Mouse (Mus musculus): Measurements from ENCODE around the gene Mogs. TPM values are rescaled to one million over a fixed set of nuclear protein-coding genes. Genes with fewer than 3 reads are reported as not detected.
A peak's percentile ranks its signal among the peaks of the same experiment; 100 is the strongest.

Gene Mogs
- total and polyA plus RNA-seq, 3 experiments: 28.3 to 104 (median 44.6) TPM

- H3K27me3 ChIP-seq (ENCODE audit: insufficient read depth, low read length): peaks cover 62% of the 10 kb centered on the region
- TF ChIP-seq GATA2 (IDR thresholded peaks at IDR 0.05; ENCODE audit: borderline replicate concordance, low read depth, low read length): no peak
- no peak for TF ChIP-seq GATA1 (IDR thresholded peaks at IDR 0.05; ENCODE audit: borderline replicate concordance, low read length)
- TF ChIP-seq CTCF (IDR thresholded peaks at IDR 0.05; ENCODE audit: low read depth, low read length): no peak
- no peak for TF ChIP-seq POLR2AphosphoS5 (IDR thresholded peaks at IDR 0.05; ENCODE audit: insufficient replicate concordance, low read depth, low read length)
- TF ChIP-seq TAL1 (conservative IDR thresholded peaks at IDR 0.05; ENCODE audit: low read depth, low read length): no peak
Observed at GRCm38 (mm10) chr6:83087926-83088260, 27.4 kb upstream of the Mogs start.

GRCm38 (mm10) chr6:83092416-83093127 lies 22.7 kb upstream of the Mogs start:
- H3K9me3 ChIP-seq (replicated peaks): peaks cover 5% of the 10 kb centered on the region
- no peak for TF ChIP-seq GATA2 (IDR thresholded peaks at IDR 0.05; ENCODE audit: borderline replicate concordance, low read depth, low read length)
- TF ChIP-seq GATA1 (IDR thresholded peaks at IDR 0.05; ENCODE audit: borderline replicate concordance, low read length): no peak
- TF ChIP-seq CTCF (IDR thresholded peaks at IDR 0.05; ENCODE audit: low read depth, low read length): no peak
- TF ChIP-seq POLR2AphosphoS5 (IDR thresholded peaks at IDR 0.05; ENCODE audit: insufficient replicate concordance, low read depth, low read length): no peak
- no peak for TF ChIP-seq TAL1 (conservative IDR thresholded peaks at IDR 0.05; ENCODE audit: low read depth, low read length)
- no peaks in the 10 kb centered on the region for H3K4me1 ChIP-seq (ENCODE audit: insufficient read depth, low read depth, low read length)
- no peak overlapping the region for H3K4me3 ChIP-seq (ENCODE audit: low read depth, low read length)
- DNase-seq (ENCODE audit: low spot score) (no peak), ATAC-seq (ENCODE audit: extremely low read depth, insufficient number of reproducible peaks, low FRiP score, poor library complexity, severe bottlenecking) (no peak)
- H3K36me3 ChIP-seq (replicated peaks): no peaks in the 10 kb centered on the region
- H3K27me3 ChIP-seq (ENCODE audit: insufficient read depth, low read length): peaks cover 45% of the 10 kb centered on the region

More at GRCm38 (mm10) chr6:83087926-83088260, 27.4 kb upstream of the Mogs start:
- no peak overlapping the region for H3K4me3 ChIP-seq (ENCODE audit: low read depth, low read length)
- DNase-seq (ENCODE audit: low spot score) (no peak), ATAC-seq (ENCODE audit: extremely low read depth, insufficient number of reproducible peaks, low FRiP score, poor library complexity, severe bottlenecking) (no peak)
- no peaks in the 10 kb centered on the region for H3K9me3 ChIP-seq (replicated peaks)
- peaks cover 6% of the 10 kb centered on the region for H3K36me3 ChIP-seq (replicated peaks)
- peaks cover 5% of the 10 kb centered on the region; the same call in 1 of the 2 replicates for H3K4me1 ChIP-seq (ENCODE audit: insufficient read depth, low read depth, low read length)

DNA sequence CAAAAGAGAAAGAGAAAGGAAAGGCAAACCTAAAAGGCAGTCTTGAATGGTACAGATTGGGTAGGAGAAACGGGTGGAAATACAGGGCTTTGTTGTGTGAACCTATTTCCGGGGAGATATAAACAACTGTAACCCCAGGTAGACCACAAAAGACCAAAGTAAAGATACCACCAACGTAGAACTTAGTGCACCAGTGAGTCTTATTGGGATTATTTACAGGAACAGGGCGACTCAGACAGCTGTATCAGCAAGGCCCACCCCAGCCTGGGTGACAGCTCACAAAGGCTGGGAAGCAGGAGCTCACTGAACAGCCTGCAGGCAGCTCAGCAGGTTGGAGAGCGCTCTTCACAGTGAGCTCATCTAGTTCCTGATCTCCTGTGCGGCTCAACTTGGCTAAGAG lies 19.3 kb upstream of the Mogs start:
- TF ChIP-seq POLR2AphosphoS5 (IDR thresholded peaks at IDR 0.05; ENCODE audit: insufficient replicate concordance, low read depth, low read length) (no peak), GATA1 (IDR thresholded peaks at IDR 0.05; ENCODE audit: borderline replicate concordance, low read length) (no peak), CTCF (IDR thresholded peaks at IDR 0.05; ENCODE audit: low read depth, low read length) (no peak), GATA2 (IDR thresholded peaks at IDR 0.05; ENCODE audit: borderline replicate concordance, low read depth, low read length) (no peak), TAL1 (conservative IDR thresholded peaks at IDR 0.05; ENCODE audit: low read depth, low read length) (no peak)
- Histone ChIP-seq H3K36me3 (replicated peaks) (no peaks in the 10 kb centered on the region), H3K4me1 (ENCODE audit: insufficient read depth, low read depth, low read length) (peaks cover 4% of the 10 kb centered on the region), H3K27me3 (ENCODE audit: insufficient read depth, low read length) (peaks cover 18% of the 10 kb centered on the region), H3K4me3 (ENCODE audit: low read depth, low read length) (no peak overlapping the region), H3K9me3 (replicated peaks) (peaks cover 5% of the 10 kb centered on the region)
- DNase-seq (ENCODE audit: low spot score) (no peak), ATAC-seq (ENCODE audit: extremely low read depth, insufficient number of reproducible peaks, low FRiP score, poor library complexity, severe bottlenecking) (no peak)

GRCm38 (mm10) chr6:83098411-83098810 lies 16.9 kb upstream of the Mogs start:
- DNase-seq (ENCODE audit: low spot score): no peak
- no peak for ATAC-seq (ENCODE audit: extremely low read depth, insufficient number of reproducible peaks, low FRiP score, poor library complexity, severe bottlenecking)
- Histone ChIP-seq H3K27me3 (ENCODE audit: insufficient read depth, low read length) (peaks cover 10% of the 10 kb centered on the region; the same call in 1 of the 2 replicates), H3K4me3 (ENCODE audit: low read depth, low read length) (no peak overlapping the region), H3K9me3 (replicated peaks) (peaks cover 5% of the 10 kb centered on the region), H3K4me1 (ENCODE audit: insufficient read depth, low read depth, low read length) (peaks cover 27% of the 10 kb centered on the region), H3K36me3 (replicated peaks) (peaks cover 12% of the 10 kb centered on the region)
- TF ChIP-seq TAL1 (conservative IDR thresholded peaks at IDR 0.05; ENCODE audit: low read depth, low read length) (no peak), POLR2AphosphoS5 (IDR thresholded peaks at IDR 0.05; ENCODE audit: insufficient replicate concordance, low read depth, low read length) (no peak), GATA1 (IDR thresholded peaks at IDR 0.05; ENCODE audit: borderline replicate concordance, low read length) (no peak), CTCF (IDR thresholded peaks at IDR 0.05; ENCODE audit: low read depth, low read length) (no peak)

- Histone ChIP-seq H3K36me3 (replicated peaks) (peaks cover 36% of the 10 kb centered on the region), H3K4me3 (ENCODE audit: low read depth, low read length) (peak within 1 kb of the TSS; percentile 99), H3K4me1 (ENCODE audit: insufficient read depth, low read depth, low read length) (peaks cover 33% of the 10 kb centered on the region), H3K9me3 (replicated peaks) (no peaks in the 10 kb centered on the region), H3K27me3 (ENCODE audit: insufficient read depth, low read length) (no peaks in the 10 kb centered on the region)
- peak; percentile 90 for ATAC-seq (ENCODE audit: extremely low read depth, insufficient number of reproducible peaks, low FRiP score, poor library complexity, severe bottlenecking)
- peak; percentile 74 for DNase-seq (ENCODE audit: low spot score)
- TF ChIP-seq GATA1 (IDR thresholded peaks at IDR 0.05; ENCODE audit: borderline replicate concordance, low read length) (no peak), GATA2 (IDR thresholded peaks at IDR 0.05; ENCODE audit: borderline replicate concordance, low read depth, low read length) (no peak), CTCF (IDR thresholded peaks at IDR 0.05; ENCODE audit: low read depth, low read length) (no peak)
Observed at GRCm38 (mm10) chr6:83101316-83101687, 14.0 kb upstream of the Mogs start, which contains the start of the genes Ccdc142 and Gm42688. Gene Ccdc142 (plus strand): TSS chr6:83101601. Gene Gm42688 (plus strand): TSS chr6:83101617.

DNA sequence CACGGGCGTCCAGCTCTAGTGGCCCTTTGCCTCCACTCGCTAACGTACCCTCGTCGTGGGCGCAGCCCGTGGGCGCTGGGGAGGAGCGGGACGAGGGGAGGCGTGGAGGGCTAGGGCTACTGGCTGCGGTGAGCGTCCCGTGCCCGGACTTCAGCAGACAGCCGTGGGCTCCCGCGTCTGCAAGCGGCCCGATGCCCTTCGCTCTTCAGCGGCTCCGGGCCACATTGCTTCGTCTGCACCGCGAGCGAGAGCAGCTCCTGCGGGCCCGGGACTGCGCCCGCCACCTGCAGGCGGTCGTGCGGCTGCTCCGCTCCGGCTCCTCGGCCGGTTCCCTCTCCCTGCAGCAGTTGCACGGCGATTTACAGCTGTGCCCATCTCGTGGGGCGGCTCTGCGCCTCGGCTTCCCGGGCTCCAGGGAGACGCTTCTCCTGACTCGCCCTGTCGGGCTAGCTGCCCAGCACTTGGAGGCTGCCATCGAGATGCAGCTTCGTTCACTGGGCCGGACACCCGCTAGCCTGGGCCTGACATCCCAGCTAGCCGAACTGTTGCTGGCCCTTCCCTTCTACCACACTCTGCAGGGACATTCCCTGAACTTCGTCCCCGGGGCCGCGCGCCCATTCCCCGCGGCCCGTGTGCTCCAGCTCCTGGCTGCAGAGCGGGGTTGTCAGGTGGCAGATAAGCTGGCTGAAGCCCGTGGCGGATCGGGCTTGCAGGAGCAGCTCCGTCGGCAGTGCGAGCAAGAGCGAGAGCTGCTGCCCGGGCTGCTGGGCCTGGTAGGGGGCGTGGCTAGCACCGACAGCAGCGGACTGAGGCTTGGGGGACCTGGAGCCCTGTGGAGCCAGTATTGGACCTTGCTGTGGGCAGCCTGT lies 13.4 kb upstream of the Mogs start:
- H3K4me1 ChIP-seq (ENCODE audit: insufficient read depth, low read depth, low read length): peaks cover 34% of the 10 kb centered on the region
- DNase-seq (ENCODE audit: low spot score) (peak; percentile 71), ATAC-seq (ENCODE audit: extremely low read depth, insufficient number of reproducible peaks, low FRiP score, poor library complexity, severe bottlenecking) (peak; percentile 37; the same call in 1 of the 2 replicates)
- peak overlapping the region; percentile 99 for H3K4me3 ChIP-seq (ENCODE audit: low read depth, low read length)
- peaks cover 41% of the 10 kb centered on the region for H3K36me3 ChIP-seq (replicated peaks)
- H3K9me3 ChIP-seq (replicated peaks): no peaks in the 10 kb centered on the region
- no peaks in the 10 kb centered on the region for H3K27me3 ChIP-seq (ENCODE audit: insufficient read depth, low read length)
- no peak for TF ChIP-seq POLR2AphosphoS5 (IDR thresholded peaks at IDR 0.05; ENCODE audit: insufficient replicate concordance, low read depth, low read length)
- no peak; the same call in 1 of the 2 replicates for TF ChIP-seq CTCF (IDR thresholded peaks at IDR 0.05; ENCODE audit: low read depth, low read length)
- TF ChIP-seq TAL1 (conservative IDR thresholded peaks at IDR 0.05; ENCODE audit: low read depth, low read length): no peak
- TF ChIP-seq GATA2 (IDR thresholded peaks at IDR 0.05; ENCODE audit: borderline replicate concordance, low read depth, low read length): no peak
- TF ChIP-seq GATA1 (IDR thresholded peaks at IDR 0.05; ENCODE audit: borderline replicate concordance, low read length): no peak
